Mouse (Mus musculus) lung, adult 2 months (tissue): ENCODE measurements around the gene Gm28827. TPM values are rescaled to one million over a fixed set of nuclear protein-coding genes. Genes with fewer than 3 reads are reported as not detected.
"Not testable (repeated sequence)": the region's sequence is repeated elsewhere in the genome, so short reads cannot be mapped to it uniquely, and the experiment has no call there.

Source experiments
- DNase-seq: peaks from one replicate; pipeline ENCODE4 v3.0.0; 2022
- H3K4me1 ChIP-seq: fragments of 200-500 bp; 2 replicates; pipeline ENCODE4 v1.6.1; 2011; ENCODE audit warnings: low read length; ENCODE audit not compliant: control insufficient read depth, insufficient read depth
- H3K4me3 ChIP-seq: fragments of 200-500 bp; replicated peaks from 2 replicates; pipeline ENCODE3; 2011; ENCODE audit warnings: low read depth, mild to moderate bottlenecking, control low read depth, low read length; ENCODE audit errors: extremely low read depth
- WGBS: fragments of 180-500 bp; shearing (Covaris S2); methylation state at CpG from one replicate; pipeline ENCODE4 v1.1.7; 2018; 5-methylcytosine and 5-hydroxymethylcytosine counted together
- polyA plus RNA-seq: library from polyadenylated mRNA; depleted of rRNA; stranded (reverse); fragments of >200 nt; gene quantifications from 2 replicates; pipeline ENCODE4 v1.2.3, GENCODE M21; 2012; rRNA removed

The Gm28827 gene
- polyA plus RNA-seq: not detected in 2 replicates

DNA sequence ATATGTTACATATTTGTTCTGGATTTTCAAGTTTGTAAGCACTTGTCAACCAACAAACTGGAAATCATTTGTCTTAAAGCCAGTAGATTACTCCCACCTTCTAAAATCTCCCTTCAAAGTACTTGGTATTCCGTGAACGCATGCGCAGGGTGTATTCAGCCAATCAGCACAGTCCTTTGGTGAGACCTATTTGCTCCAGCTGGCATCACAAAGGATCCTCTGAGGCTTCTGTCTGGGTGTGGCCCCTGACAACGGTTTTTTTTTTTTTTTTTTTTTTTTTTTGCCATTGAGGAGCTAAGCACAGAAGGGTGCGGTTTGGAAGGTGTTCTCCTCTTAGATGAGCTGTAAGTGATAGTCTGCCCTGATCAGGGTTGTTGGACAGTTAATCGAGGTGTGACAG, at the start of gene Gm28827:
TSS of gene Gm28827 (plus strand) at position 301 of the 400 bp plus-strand sequence.
- not testable (repeated sequence) for H3K4me1 ChIP-seq, DNase-seq, H3K4me3 ChIP-seq
- WGBS: no CpG with 5 or more reads among the region's 6 CpGs
